Mouse (Mus musculus): ENCODE data around the gene Olfr211. TPM values are rescaled to one million over a fixed set of nuclear protein-coding genes. Genes with fewer than 3 reads are reported as not detected.
"Not testable (repeated sequence)": the region's sequence is repeated elsewhere in the genome, so short reads cannot be mapped to it uniquely, and the experiment has no call there.

Olfr211 gene
- polyA plus RNA-seq, 1 experiment from 2014 or later: not detected

GRCm38 (mm10) chr6:116495960-116496359 lies 7.1 kb downstream of the Olfr211 start:
- Histone ChIP-seq H3K4me2 (replicated peaks) (no peak overlapping the region), H3K36me3 (no peaks in the 10 kb centered on the region), H3K4me1 (replicated peaks) (no peaks in the 10 kb centered on the region), H3K4me3 (replicated peaks) (no peak overlapping the region), H3K27ac (no peak overlapping the region), H3K9me3 (no peaks in the 10 kb centered on the region), H3K27me3 (replicated peaks) (no peaks in the 10 kb centered on the region), H3K9ac (no peak overlapping the region)
- 82% methylated on average over 1 of the region's 1 CpGs for WGBS
- no peak for ATAC-seq

- not testable (repeated sequence) for H3K4me1 ChIP-seq (replicated peaks); H3K9ac ChIP-seq; H3K4me3 ChIP-seq (replicated peaks); H3K27me3 ChIP-seq (replicated peaks); H3K9me3 ChIP-seq; H3K4me2 ChIP-seq (replicated peaks); H3K36me3 ChIP-seq; ATAC-seq; H3K27ac ChIP-seq
- 91% methylated on average over 20 of the region's 20 CpGs for WGBS
Measured at GRCm38 (mm10) chr6:116506302-116507003, 17.6 kb downstream of the Olfr211 start, which contains the start of gene Olfr212. Gene Olfr212, plus strand, starts transcription at chr6:116506516.

GRCm38 (mm10) chr6:116514832-116515231 lies 25.9 kb downstream of the Olfr211 start:
- Histone ChIP-seq H3K9ac (no peak overlapping the region), H3K4me3 (replicated peaks) (no peak overlapping the region), H3K27ac (no peak overlapping the region), H3K36me3 (no peaks in the 10 kb centered on the region), H3K9me3 (no peaks in the 10 kb centered on the region), H3K27me3 (replicated peaks) (no peaks in the 10 kb centered on the region), H3K4me2 (replicated peaks) (no peak overlapping the region), H3K4me1 (replicated peaks) (no peaks in the 10 kb centered on the region)
- no peak for ATAC-seq

GRCm38 (mm10) chr6:116538156-116538555 lies 49.3 kb downstream of the Olfr211 start, which contains the start of gene Olfr213:
Gene Olfr213, plus strand, starts transcription at chr6:116538456.
- Histone ChIP-seq H3K4me3 (replicated peaks) (no peak within 1 kb of the TSS), H3K27ac (no peak within 1 kb of the TSS), H3K36me3 (no peaks in the 10 kb centered on the region), H3K9me3 (no peaks in the 10 kb centered on the region), H3K4me2 (replicated peaks) (no peak within 1 kb of the TSS), H3K9ac (no peak within 1 kb of the TSS), H3K27me3 (replicated peaks) (no peaks in the 10 kb centered on the region), H3K4me1 (replicated peaks) (no peaks in the 10 kb centered on the region)
- no peak for ATAC-seq
- WGBS: 88% methylated on average over 1 of the region's 1 CpGs

GRCm38 (mm10) chr6:116542500-116542899 lies 53.6 kb downstream of the Olfr211 start:
- Histone ChIP-seq H3K4me1 (replicated peaks) (no peaks in the 10 kb centered on the region), H3K27ac (no peak overlapping the region), H3K9me3 (no peaks in the 10 kb centered on the region), H3K4me2 (replicated peaks) (no peak overlapping the region), H3K36me3 (no peaks in the 10 kb centered on the region), H3K4me3 (replicated peaks) (no peak overlapping the region), H3K27me3 (replicated peaks) (no peaks in the 10 kb centered on the region), H3K9ac (no peak overlapping the region)
- WGBS: 79% methylated on average over 2 of the region's 2 CpGs
- no peak for ATAC-seq

Other genes with a start within 250 kb of the Olfr211 start
- gene Zfand4, start 224.9 kb upstream of the Olfr211 start, polyA plus RNA-seq (2015; fragmentation: Nextera tagmentation; extraction: Ambion mirVana): 3.8 and 4.7 TPM in 2 replicates
- 31.3 and 35.3 TPM in 2 replicates for gene March8, start 151.1 kb upstream of the Olfr211 start, polyA plus RNA-seq (2015; fragmentation: Nextera tagmentation; extraction: Ambion mirVana)
- 1.4 and 4.0 TPM in 2 replicates for gene Alox5, start 27.9 kb upstream of the Olfr211 start, polyA plus RNA-seq (2015; fragmentation: Nextera tagmentation; extraction: Ambion mirVana)
- gene Olfr212, start 17.4 kb downstream of the Olfr211 start, polyA plus RNA-seq (2015; fragmentation: Nextera tagmentation; extraction: Ambion mirVana): not detected in 2 replicates
- gene Olfr213, start 49.4 kb downstream of the Olfr211 start, polyA plus RNA-seq (2015; fragmentation: Nextera tagmentation; extraction: Ambion mirVana): not detected in 2 replicates
- gene Gm5580, start 62.0 kb downstream of the Olfr211 start, polyA plus RNA-seq (2015; fragmentation: Nextera tagmentation; extraction: Ambion mirVana): 0.40 and 0.65 TPM in 2 replicates
- not detected in 2 replicates for gene Olfr214, start 65.1 kb downstream of the Olfr211 start, polyA plus RNA-seq (2015; fragmentation: Nextera tagmentation; extraction: Ambion mirVana)
- gene Olfr215, start 95.1 kb downstream of the Olfr211 start, polyA plus RNA-seq (2015; fragmentation: Nextera tagmentation; extraction: Ambion mirVana): not detected in 2 replicates
- gene Zfp422, start 139.9 kb downstream of the Olfr211 start, polyA plus RNA-seq (2015; fragmentation: Nextera tagmentation; extraction: Ambion mirVana): 111 and 126 TPM in 2 replicates
- 25.6 and 28.0 TPM in 2 replicates for gene Depp1, start 161.5 kb downstream of the Olfr211 start, polyA plus RNA-seq (2015; fragmentation: Nextera tagmentation; extraction: Ambion mirVana)
- 9.9 and 11.3 TPM in 2 replicates for gene Rassf4, start 184.9 kb downstream of the Olfr211 start, polyA plus RNA-seq (2015; fragmentation: Nextera tagmentation; extraction: Ambion mirVana)
- gene Tmem72, start 227.8 kb downstream of the Olfr211 start, polyA plus RNA-seq (2015; fragmentation: Nextera tagmentation; extraction: Ambion mirVana): 0.01 and 0.11 TPM in 2 replicates